Mouse (Mus musculus) C2C12 (cell line): ENCODE data around the gene Gm11938. TPM values are rescaled to one million over a fixed set of nuclear protein-coding genes. Genes with fewer than 3 reads are reported as not detected.

Source experiments
- H3K27me3 ChIP-seq: one replicate; pipeline ENCODE4 v1.6.1; 2011; ENCODE audit not compliant: control insufficient read depth, insufficient read depth, insufficient read length
- H3K36me3 ChIP-seq: one replicate; pipeline ENCODE4 v1.6.1; 2011; ENCODE audit not compliant: control insufficient read depth, insufficient read depth
- H3K4me3 ChIP-seq: one replicate; pipeline ENCODE4 v1.5.1; 2011; ENCODE audit warnings: mild to moderate bottlenecking, control low read depth; ENCODE audit not compliant: poor library complexity, insufficient read depth, severe bottlenecking
- H3K79me2 ChIP-seq: one replicate; pipeline ENCODE4 v1.6.1; 2011; ENCODE audit not compliant: control insufficient read depth, insufficient read depth
- H3K79me3 ChIP-seq: one replicate; pipeline ENCODE4 v1.6.1; 2011; ENCODE audit warnings: low read depth, control low read depth
- H3ac ChIP-seq: one replicate; pipeline ENCODE3; 2011; ENCODE audit warnings: low read depth; ENCODE audit not compliant: control insufficient read depth, insufficient read length
- CEBPB ChIP-seq: IDR thresholded peaks from one replicate; pipeline ENCODE4 v1.6.1; 2011; ENCODE audit warnings: low read depth, mild to moderate bottlenecking, control low read depth, moderate library complexity
- CTCF ChIP-seq: IDR thresholded peaks from one replicate; pipeline ENCODE4 v1.5.1; 2011; ENCODE audit not compliant: control insufficient read depth, insufficient read depth, insufficient read length
- FOSL1 ChIP-seq: IDR thresholded peaks from one replicate; pipeline ENCODE4 v1.8.0; 2011; ENCODE audit warnings: mild to moderate bottlenecking, low read length; ENCODE audit not compliant: poor library complexity, insufficient read depth, severe bottlenecking
- MAX ChIP-seq: IDR thresholded peaks from one replicate; pipeline ENCODE4 v1.6.1; 2011; ENCODE audit warnings: mild to moderate bottlenecking, control low read depth
- MYOD1 ChIP-seq: IDR thresholded peaks from one replicate; pipeline ENCODE4 v1.6.1; 2011; ENCODE audit warnings: low read depth; ENCODE audit not compliant: control insufficient read depth, insufficient read length
- MYOG ChIP-seq: IDR thresholded peaks from one replicate; pipeline ENCODE4 v1.6.1; 2011; ENCODE audit not compliant: control insufficient read depth, insufficient read length; ENCODE audit errors: extremely low read depth
- USF1 ChIP-seq: IDR thresholded peaks from one replicate; pipeline ENCODE4 v1.6.1; 2011; ENCODE audit warnings: low read depth, mild to moderate bottlenecking, control low read depth, moderate library complexity
- polyA plus RNA-seq: library from polyadenylated mRNA; unstranded; fragments of >200 nt; fragmentation: generic; extraction: Trizol; gene quantifications from one replicate; pipeline ENCODE4 v1.2.1, GENCODE M21; 2012; ENCODE audit warnings: missing spikeins

The Gm11938 gene
- polyA plus RNA-seq, 1 experiment = not detected

GRCm38 (mm10) chr11:99637086-99637485, 34.0 kb upstream of the Gm11938 start:
- Histone ChIP-seq H3K79me2 (no peaks in the 10 kb centered on the region), H3K4me3 (no peak overlapping the region), H3K79me3 (no peaks in the 10 kb centered on the region), H3K27me3 (no peaks in the 10 kb centered on the region), H3K36me3 (no peaks in the 10 kb centered on the region), H3ac (no peak overlapping the region)
- TF ChIP-seq MYOG (no peak), CEBPB (no peak), MYOD1 (no peak), CTCF (no peak), USF1 (no peak), FOSL1 (no peak), MAX (no peak)

DNA sequence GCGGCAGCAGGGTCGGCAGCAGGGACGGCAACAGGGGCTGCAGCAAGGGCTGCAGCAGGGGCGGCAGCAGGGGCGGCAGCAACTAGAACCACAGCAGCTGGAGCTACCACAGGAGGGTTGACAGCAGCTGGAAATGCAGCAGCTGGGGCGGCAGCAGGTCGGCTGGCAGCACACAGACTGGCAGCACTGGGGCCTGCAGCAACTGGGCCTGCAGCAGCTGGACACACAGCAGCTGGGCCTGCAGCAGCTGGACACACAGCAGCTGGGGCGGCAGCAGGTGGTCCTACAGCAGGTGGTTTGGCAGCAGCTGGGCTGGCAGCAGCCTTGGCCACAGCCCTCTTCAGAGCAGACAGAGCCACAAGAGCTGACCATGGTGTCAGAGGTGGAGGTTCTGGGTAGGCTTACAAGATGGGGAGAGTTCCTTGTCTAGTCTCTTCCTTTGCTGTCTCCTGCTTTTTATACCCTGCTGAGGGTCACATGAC, 31.6 kb upstream of the Gm11938 start, which contains the start of gene Krtap4-2:
TSS of gene Krtap4-2 (minus strand) at position 432 of the 482 bp plus-strand sequence.
- Histone ChIP-seq H3ac (no peak within 1 kb of the TSS), H3K27me3 (no peaks in the 10 kb centered on the region), H3K4me3 (no peak within 1 kb of the TSS), H3K79me2 (no peaks in the 10 kb centered on the region), H3K36me3 (no peaks in the 10 kb centered on the region), H3K79me3 (no peaks in the 10 kb centered on the region)
- TF ChIP-seq MYOG (no peak), MYOD1 (peak; percentile 85), USF1 (no peak)

GRCm38 (mm10) chr11:99633293-99633692, 30.2 kb upstream of the Gm11938 start:
- Histone ChIP-seq H3ac (no peak overlapping the region), H3K4me3 (no peak overlapping the region), H3K79me3 (no peaks in the 10 kb centered on the region), H3K27me3 (no peaks in the 10 kb centered on the region), H3K36me3 (no peaks in the 10 kb centered on the region), H3K79me2 (no peaks in the 10 kb centered on the region)
- no peak for TF ChIP-seq MYOG
- no peak for TF ChIP-seq USF1
- no peak for TF ChIP-seq FOSL1
- TF ChIP-seq MAX = no peak

DNA sequence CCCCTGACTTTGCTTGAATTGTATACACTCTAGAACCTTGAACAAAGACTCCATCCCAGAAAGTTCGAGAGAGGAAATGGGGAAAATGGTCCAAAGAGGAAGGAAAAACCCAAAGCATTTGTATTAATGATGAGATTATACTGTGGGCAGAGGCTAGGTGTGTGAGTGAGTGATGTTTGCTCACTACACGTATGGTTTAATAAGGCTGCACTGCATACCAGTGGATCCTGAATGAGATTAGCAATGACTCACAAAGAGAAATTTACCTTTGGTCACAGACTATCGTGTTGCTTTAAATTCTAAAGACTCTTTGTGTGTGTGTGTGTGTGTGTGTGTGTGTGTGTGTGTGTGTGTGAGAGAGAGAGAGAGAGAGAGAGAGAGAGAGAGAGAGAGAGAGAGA, 27.8 kb upstream of the Gm11938 start:
- TF ChIP-seq MYOG (no peak), MYOD1 (no peak), USF1 (no peak), CTCF (no peak), FOSL1 (no peak), MAX (no peak), CEBPB (no peak)
- no peaks in the 10 kb centered on the region for H3K79me3 ChIP-seq

GRCm38 (mm10) chr11:99628138-99628537, 25.0 kb upstream of the Gm11938 start, which contains the start of gene Krtap4-1:
Krtap4-1 (minus strand) TSS chr11:99628238.
- H3ac ChIP-seq = no peak within 1 kb of the TSS
- H3K36me3 ChIP-seq = no peaks in the 10 kb centered on the region
- H3K79me2 ChIP-seq = no peaks in the 10 kb centered on the region
- TF ChIP-seq USF1 (no peak), CTCF (no peak), MAX (no peak), MYOG (no peak), CEBPB (no peak), FOSL1 (no peak), MYOD1 (no peak)
- no peaks in the 10 kb centered on the region for H3K79me3 ChIP-seq
- no peak within 1 kb of the TSS for H3K4me3 ChIP-seq
- no peaks in the 10 kb centered on the region for H3K27me3 ChIP-seq

More for the DNA sequence above, 27.8 kb upstream of the Gm11938 start:
- Histone ChIP-seq H3K79me2 (no peaks in the 10 kb centered on the region), H3K4me3 (no peak overlapping the region), H3K36me3 (no peaks in the 10 kb centered on the region), H3K27me3 (no peaks in the 10 kb centered on the region), H3ac (no peak overlapping the region)

- no peak within 1 kb of the TSS for H3K4me3 ChIP-seq
- H3ac ChIP-seq = no peak within 1 kb of the TSS
- TF ChIP-seq MYOD1 = no peak
- no peak for TF ChIP-seq MAX
- no peak for TF ChIP-seq USF1
- TF ChIP-seq FOSL1 = no peak
- no peak for TF ChIP-seq CTCF
- no peak for TF ChIP-seq CEBPB
- TF ChIP-seq MYOG = no peak
- H3K36me3 ChIP-seq = no peaks in the 10 kb centered on the region
- H3K79me2 ChIP-seq = no peaks in the 10 kb centered on the region
- no peaks in the 10 kb centered on the region for H3K79me3 ChIP-seq
- no peaks in the 10 kb centered on the region for H3K27me3 ChIP-seq
Measured at GRCm38 (mm10) chr11:99620335-99620734, 17.2 kb upstream of the Gm11938 start, which contains the start of gene Gm11562. Gm11562 (minus strand) TSS chr11:99620435.
